Mouse (Mus musculus): ENCODE results near the gene Wwp2. TPM values are rescaled to one million over a fixed set of nuclear protein-coding genes. Genes with fewer than 3 reads are reported as not detected.

The Wwp2 gene
- polyA plus RNA-seq, 1 experiment from 2014 or later = 37.6 TPM

- WGBS = 31% methylated on average over 11 of the region's 11 CpGs
- peak overlapping the region; percentile 92; the same call in 1 of the 2 replicates for H3K9ac ChIP-seq
- ATAC-seq (ENCODE audit: insufficient number of reproducible peaks, low FRiP score) = 0 out of 2 replicates have a peak, but pooled peaks have one; percentile 0
Measured at GRCm38 (mm10) chr8:107435421-107435961, 674 bp upstream of the Wwp2 start.

GRCm38 (mm10) chr8:107436841-107437421 is 766 bp downstream of the Wwp2 start:
- Histone ChIP-seq H3K27me3 (replicated peaks) (no peaks in the 10 kb centered on the region), H3K4me3 (peak overlapping the region; percentile 89), H3K27ac (ENCODE audit: poor library complexity, severe bottlenecking) (peak overlapping the region; percentile 87), H3K4me1 (replicated peaks) (peaks cover 11% of the 10 kb centered on the region), H3K36me3 (no peaks in the 10 kb centered on the region), H3K9me3 (replicated peaks) (no peaks in the 10 kb centered on the region), H3K9ac (peak overlapping the region; percentile 92), H3K4me2 (peak overlapping the region; percentile 73)
- ATAC-seq (ENCODE audit: insufficient number of reproducible peaks, low FRiP score) = peak; percentile 81
- WGBS = 8% methylated on average over 16 of the region's 16 CpGs

More at GRCm38 (mm10) chr8:107435421-107435961, 674 bp upstream of the Wwp2 start:
- Histone ChIP-seq H3K4me1 (replicated peaks) (peaks cover 11% of the 10 kb centered on the region), H3K27ac (ENCODE audit: poor library complexity, severe bottlenecking) (no peak overlapping the region), H3K27me3 (replicated peaks) (no peaks in the 10 kb centered on the region), H3K4me3 (peak overlapping the region; percentile 89), H3K9me3 (replicated peaks) (no peaks in the 10 kb centered on the region), H3K36me3 (no peaks in the 10 kb centered on the region), H3K4me2 (peak overlapping the region; percentile 78)

GRCm38 (mm10) chr8:107437711-107438110 is 1.5 kb downstream of the Wwp2 start:
- Histone ChIP-seq H3K9ac (no peak overlapping the region), H3K4me3 (no peak overlapping the region), H3K4me2 (peak overlapping the region; percentile 73; the same call in 1 of the 2 replicates), H3K4me1 (replicated peaks) (peaks cover 11% of the 10 kb centered on the region), H3K36me3 (no peaks in the 10 kb centered on the region), H3K9me3 (replicated peaks) (no peaks in the 10 kb centered on the region), H3K27ac (ENCODE audit: poor library complexity, severe bottlenecking) (no peak overlapping the region), H3K27me3 (replicated peaks) (no peaks in the 10 kb centered on the region)
- no peak for ATAC-seq (ENCODE audit: insufficient number of reproducible peaks, low FRiP score)
- 66% methylated on average over 2 of the region's 2 CpGs for WGBS

DNA sequence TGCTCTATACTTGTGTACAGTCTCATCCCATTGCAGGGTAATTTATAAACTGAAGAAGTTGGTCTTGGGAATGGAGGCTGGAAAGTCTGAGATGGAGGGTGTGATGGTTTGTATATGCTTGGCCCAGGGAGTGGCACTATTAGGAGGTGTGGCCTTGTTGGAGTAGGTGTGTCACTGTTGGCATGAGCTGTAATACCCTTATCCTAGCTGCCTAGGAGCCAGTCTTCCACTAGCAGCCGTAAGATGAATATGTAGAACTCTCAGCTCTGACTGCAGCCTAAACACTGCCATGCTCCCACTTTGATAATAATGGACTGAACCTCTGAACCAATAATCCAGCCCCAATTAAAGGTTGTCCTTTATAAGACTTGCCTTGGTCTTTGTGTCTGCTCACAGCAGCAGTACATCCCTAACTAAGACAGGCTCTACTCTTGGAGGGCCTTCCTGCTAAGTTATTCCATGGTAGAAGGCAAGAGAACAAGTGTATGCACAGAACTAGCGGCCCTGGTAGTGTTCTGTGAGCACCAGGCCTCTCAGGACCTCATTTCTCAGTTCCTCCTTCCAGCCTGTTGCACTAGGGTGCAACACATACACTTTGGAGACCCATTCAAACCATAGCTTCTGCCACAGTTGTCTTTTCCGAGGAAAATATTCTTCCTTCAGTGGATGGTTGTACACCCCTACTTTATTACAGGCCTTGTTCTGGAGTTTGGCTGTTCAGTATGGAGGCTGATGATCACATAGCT is 3.9 kb downstream of the Wwp2 start:
- H3K36me3 ChIP-seq = no peaks in the 10 kb centered on the region
- ATAC-seq (ENCODE audit: insufficient number of reproducible peaks, low FRiP score) = no peak
- WGBS = 91% methylated on average over 3 of the region's 3 CpGs

DNA sequence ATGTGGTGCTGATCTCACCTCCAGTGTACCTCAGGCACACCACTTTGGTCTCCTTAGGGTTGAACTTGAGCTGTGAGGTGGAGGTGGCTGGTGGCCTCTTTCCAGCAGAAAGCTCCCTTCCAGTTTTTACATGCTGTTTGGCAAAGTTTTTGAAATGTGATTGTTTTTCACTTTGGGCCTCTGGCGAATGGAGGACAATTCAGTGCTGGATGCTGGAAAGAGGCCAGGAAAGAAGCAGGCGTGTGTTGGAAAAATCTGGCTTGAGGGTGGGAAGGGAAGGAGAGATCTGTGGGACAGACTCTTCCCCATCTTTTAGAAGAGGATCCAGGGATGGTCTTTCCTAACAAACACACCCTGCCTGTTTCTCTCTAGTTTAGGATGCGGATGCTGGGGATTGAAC is 8.5 kb downstream of the Wwp2 start:
- 74% methylated on average over 3 of the region's 3 CpGs for WGBS
- no peak overlapping the region for H3K4me3 ChIP-seq
- peaks cover 11% of the 10 kb centered on the region for H3K4me1 ChIP-seq (replicated peaks)
- no peaks in the 10 kb centered on the region for H3K9me3 ChIP-seq (replicated peaks)
- ATAC-seq (ENCODE audit: insufficient number of reproducible peaks, low FRiP score) = no peak
- H3K9ac ChIP-seq = no peak overlapping the region
- no peak overlapping the region for H3K4me2 ChIP-seq
- H3K27me3 ChIP-seq (replicated peaks) = no peaks in the 10 kb centered on the region
- H3K27ac ChIP-seq (ENCODE audit: poor library complexity, severe bottlenecking) = 0 out of 2 replicates have a peak overlapping the region, but pooled peaks have one; percentile 14
- H3K36me3 ChIP-seq = no peaks in the 10 kb centered on the region

More for the DNA sequence above, 3.9 kb downstream of the Wwp2 start:
- Histone ChIP-seq H3K4me3 (no peak overlapping the region), H3K4me1 (replicated peaks) (peaks cover 11% of the 10 kb centered on the region), H3K4me2 (no peak overlapping the region), H3K27ac (ENCODE audit: poor library complexity, severe bottlenecking) (no peak overlapping the region), H3K27me3 (replicated peaks) (no peaks in the 10 kb centered on the region), H3K9me3 (replicated peaks) (no peaks in the 10 kb centered on the region), H3K9ac (no peak overlapping the region)

- no peak overlapping the region for H3K27ac ChIP-seq (ENCODE audit: poor library complexity, severe bottlenecking)
- no peaks in the 10 kb centered on the region for H3K9me3 ChIP-seq (replicated peaks)
- no peaks in the 10 kb centered on the region for H3K36me3 ChIP-seq
- H3K27me3 ChIP-seq (replicated peaks) = no peaks in the 10 kb centered on the region
- no peak for ATAC-seq (ENCODE audit: insufficient number of reproducible peaks, low FRiP score)
- no peak overlapping the region for H3K4me3 ChIP-seq
- H3K9ac ChIP-seq = no peak overlapping the region
- no peak overlapping the region for H3K4me2 ChIP-seq
- H3K4me1 ChIP-seq (replicated peaks) = peaks cover 11% of the 10 kb centered on the region
Measured at GRCm38 (mm10) chr8:107447713-107448112, 11.5 kb downstream of the Wwp2 start.

DNA sequence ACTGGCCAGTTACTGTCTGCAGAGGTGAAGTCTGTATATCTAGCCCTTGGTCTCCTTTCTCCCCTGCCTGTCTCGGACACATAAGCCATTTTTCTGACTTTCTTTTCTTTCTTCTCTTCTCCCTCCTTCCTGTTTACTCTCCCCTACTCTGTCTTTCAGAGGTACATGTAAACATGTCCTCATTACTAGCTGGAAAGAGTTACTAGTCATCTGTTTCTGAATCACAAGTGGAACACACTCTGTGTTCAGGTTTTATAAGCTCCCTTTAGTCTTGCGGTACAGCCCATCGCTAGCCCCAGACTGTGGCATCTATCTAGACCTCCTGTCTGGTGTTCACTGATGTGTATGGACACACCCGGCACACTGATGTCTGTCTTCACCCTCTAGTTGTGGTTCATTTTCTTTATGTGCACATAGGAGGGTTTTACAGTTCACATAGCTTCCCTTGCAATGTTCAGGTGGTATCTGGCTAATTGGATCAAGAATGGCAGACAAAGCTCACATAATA is 12.3 kb downstream of the Wwp2 start:
- Histone ChIP-seq H3K4me3 (no peak overlapping the region), H3K36me3 (peaks cover 4% of the 10 kb centered on the region), H3K9ac (no peak overlapping the region), H3K9me3 (replicated peaks) (no peaks in the 10 kb centered on the region), H3K4me2 (no peak overlapping the region), H3K27ac (ENCODE audit: poor library complexity, severe bottlenecking) (no peak overlapping the region), H3K27me3 (replicated peaks) (no peaks in the 10 kb centered on the region), H3K4me1 (replicated peaks) (peaks cover 11% of the 10 kb centered on the region)
- no peak for ATAC-seq (ENCODE audit: insufficient number of reproducible peaks, low FRiP score)
- whole genome bisulfite sequencing = 82% methylated on average over 4 of the region's 4 CpGs

DNA sequence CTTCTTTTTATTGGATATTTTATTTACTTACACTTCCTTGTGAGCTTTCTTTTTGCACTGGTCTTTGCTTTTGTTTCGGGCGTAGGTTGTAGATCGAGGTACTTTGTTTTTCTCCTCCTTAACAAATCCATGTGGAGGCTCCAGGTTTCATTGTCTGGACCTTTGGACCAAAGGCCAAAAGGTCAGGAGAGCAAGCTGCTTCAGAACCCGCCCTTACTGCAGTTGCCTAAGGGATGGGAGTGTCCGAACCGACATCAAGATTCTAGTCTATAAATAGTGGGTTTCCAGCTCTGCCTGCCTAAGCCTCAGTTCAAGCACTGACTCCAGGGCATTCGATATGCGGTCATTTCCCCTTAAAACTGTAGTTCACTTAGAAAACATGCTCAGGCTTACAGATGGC is 13.0 kb downstream of the Wwp2 start:
- Histone ChIP-seq H3K4me2 (no peak overlapping the region), H3K36me3 (peaks cover 10% of the 10 kb centered on the region), H3K9ac (no peak overlapping the region), H3K27ac (ENCODE audit: poor library complexity, severe bottlenecking) (no peak overlapping the region), H3K9me3 (replicated peaks) (no peaks in the 10 kb centered on the region), H3K27me3 (replicated peaks) (no peaks in the 10 kb centered on the region), H3K4me1 (replicated peaks) (peaks cover 11% of the 10 kb centered on the region), H3K4me3 (no peak overlapping the region)
- 59% methylated on average over 8 of the region's 8 CpGs for WGBS
- no peak for ATAC-seq (ENCODE audit: insufficient number of reproducible peaks, low FRiP score)

DNA sequence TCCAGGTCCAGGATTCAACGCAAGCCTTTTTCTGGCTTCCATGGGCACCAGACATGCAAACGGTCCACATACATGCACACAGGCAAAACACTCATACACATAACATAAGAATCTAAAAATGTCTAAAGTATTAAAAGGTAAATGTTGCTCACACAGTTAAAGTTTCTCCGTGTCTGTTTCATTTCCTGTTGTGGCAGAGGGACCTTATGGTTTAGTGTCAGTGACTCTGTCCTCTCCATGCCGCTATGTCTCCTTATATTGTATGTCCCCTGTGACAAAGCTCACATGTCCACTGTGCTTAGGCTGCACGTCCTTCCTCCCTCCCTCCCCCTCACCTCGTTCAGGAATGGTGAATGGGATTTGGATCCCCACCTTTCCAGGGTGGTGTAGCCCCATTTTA is 13.5 kb downstream of the Wwp2 start:
- H3K4me3 ChIP-seq = no peak overlapping the region
- WGBS = 77% methylated on average over 6 of the region's 6 CpGs
- H3K4me2 ChIP-seq = no peak overlapping the region
- H3K36me3 ChIP-seq = peaks cover 10% of the 10 kb centered on the region
- H3K9ac ChIP-seq = no peak overlapping the region
- H3K27me3 ChIP-seq (replicated peaks) = no peaks in the 10 kb centered on the region
- H3K4me1 ChIP-seq (replicated peaks) = peaks cover 11% of the 10 kb centered on the region
- no peaks in the 10 kb centered on the region for H3K9me3 ChIP-seq (replicated peaks)
- no peak for ATAC-seq (ENCODE audit: insufficient number of reproducible peaks, low FRiP score)
- H3K27ac ChIP-seq (ENCODE audit: poor library complexity, severe bottlenecking) = no peak overlapping the region

DNA sequence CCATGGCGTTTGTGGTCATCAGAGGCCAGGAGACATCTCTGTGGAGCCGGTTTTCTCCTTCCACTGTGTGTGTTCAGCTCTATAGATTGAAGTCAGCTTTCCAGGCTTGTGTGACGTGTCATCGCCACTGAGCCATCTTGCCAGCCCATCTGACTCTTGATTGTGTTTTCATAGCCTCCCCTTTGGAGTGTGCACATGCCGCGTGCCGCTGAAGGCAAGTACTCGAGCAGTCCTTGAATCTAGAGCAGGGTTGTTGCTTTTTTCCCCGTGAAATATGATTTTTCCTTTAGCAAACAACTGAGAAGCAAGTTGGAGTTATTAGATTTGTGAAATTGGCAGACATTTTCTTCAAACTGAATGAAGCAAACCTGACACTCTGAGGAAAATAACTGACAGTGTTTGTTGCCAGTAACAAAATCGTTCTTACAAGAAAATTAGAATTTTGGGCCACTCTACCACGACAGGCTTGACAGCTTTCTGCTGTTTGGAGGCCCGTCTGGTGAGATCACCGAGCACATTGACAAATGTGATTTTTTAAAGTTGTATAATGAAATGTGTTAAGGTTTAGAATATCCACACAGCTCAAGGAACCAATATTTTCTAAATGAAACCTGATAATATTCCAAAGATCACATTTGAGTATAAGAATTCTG is 15.4 kb downstream of the Wwp2 start:
- no peak overlapping the region for H3K27ac ChIP-seq (ENCODE audit: poor library complexity, severe bottlenecking)
- no peaks in the 10 kb centered on the region for H3K27me3 ChIP-seq (replicated peaks)
- WGBS = 82% methylated on average over 13 of the region's 13 CpGs
- H3K4me1 ChIP-seq (replicated peaks) = peaks cover 11% of the 10 kb centered on the region
- H3K9me3 ChIP-seq (replicated peaks) = no peaks in the 10 kb centered on the region
- no peak overlapping the region for H3K4me3 ChIP-seq
- peaks cover 10% of the 10 kb centered on the region for H3K36me3 ChIP-seq
- no peak overlapping the region for H3K4me2 ChIP-seq
- no peak overlapping the region for H3K9ac ChIP-seq
- ATAC-seq (ENCODE audit: insufficient number of reproducible peaks, low FRiP score) = no peak

DNA sequence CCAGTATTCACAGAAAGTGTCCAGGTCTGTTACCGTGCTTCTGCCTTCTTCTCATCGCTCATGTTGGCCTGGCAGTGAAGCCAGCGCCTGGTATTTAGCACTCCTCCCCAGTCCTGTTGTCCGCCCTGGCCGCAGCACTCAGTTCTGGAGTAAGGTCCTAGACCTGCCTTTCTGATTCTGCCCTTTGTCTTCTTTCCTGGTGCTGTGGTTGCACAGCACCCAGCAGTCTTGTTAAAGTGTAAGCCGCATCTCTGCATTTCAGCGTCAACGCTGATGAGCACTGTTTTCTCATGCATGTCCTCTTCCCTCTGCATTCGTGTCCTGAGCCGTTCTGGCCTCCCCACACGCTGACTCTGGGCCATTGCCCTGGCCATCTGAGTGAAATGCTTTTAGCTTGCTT is 17.2 kb downstream of the Wwp2 start:
- Histone ChIP-seq H3K27me3 (replicated peaks) (no peaks in the 10 kb centered on the region), H3K9me3 (replicated peaks) (no peaks in the 10 kb centered on the region), H3K4me2 (no peak overlapping the region), H3K4me1 (replicated peaks) (peaks cover 14% of the 10 kb centered on the region), H3K4me3 (no peak overlapping the region), H3K27ac (ENCODE audit: poor library complexity, severe bottlenecking) (no peak overlapping the region), H3K36me3 (peaks cover 22% of the 10 kb centered on the region), H3K9ac (no peak overlapping the region)
- no peak for ATAC-seq (ENCODE audit: insufficient number of reproducible peaks, low FRiP score)
- WGBS = 92% methylated on average over 11 of the region's 11 CpGs
